Mouse (Mus musculus): ENCODE data around the gene 4930469K13Rik. TPM values are rescaled to one million over a fixed set of nuclear protein-coding genes. Genes with fewer than 3 reads are reported as not detected.

The 4930469K13Rik gene
- polyA plus RNA-seq, 1 experiment from 2014 or later = 0.74 TPM

DNA sequence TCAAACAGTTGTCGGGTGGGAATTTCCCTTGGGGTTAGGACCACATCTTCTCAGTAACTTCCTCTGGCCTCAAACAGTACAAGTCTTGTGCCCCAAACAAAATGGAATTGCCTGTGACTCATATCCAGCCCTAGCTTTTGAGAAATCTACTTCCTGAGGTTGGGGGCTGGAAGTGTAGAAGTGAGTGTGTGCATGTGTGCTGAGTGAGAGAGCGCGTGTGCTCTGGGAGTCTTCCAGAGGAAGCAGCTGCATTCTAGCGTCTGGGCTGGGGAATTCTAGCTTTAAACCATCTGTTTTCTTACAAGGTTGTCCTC, 87.5 kb downstream of the 4930469K13Rik start:
- H3K27ac ChIP-seq (ENCODE audit: low read depth) = peak overlapping the region; percentile 35; the same call in 1 of the 2 replicates
- no peaks in the 10 kb centered on the region for H3K9me3 ChIP-seq (ENCODE audit: control insufficient read depth, low read length)
- no peaks in the 10 kb centered on the region; the same call in 1 of the 2 replicates for H3K4me1 ChIP-seq (replicated peaks; ENCODE audit: control insufficient read depth, insufficient read depth, low read length)
- WGBS = 41% methylated on average over 4 of the region's 4 CpGs
- no peak overlapping the region for H3K4me2 ChIP-seq (ENCODE audit: low read length)
- H3K36me3 ChIP-seq (ENCODE audit: control insufficient read depth, insufficient read depth, low read length) = no peaks in the 10 kb centered on the region
- DNase-seq (ENCODE audit: low spot score) (no peak), ATAC-seq (replicated peaks; ENCODE audit: low FRiP score, low TSS enrichment, low read depth) (0 out of 2 replicates have a peak, but pooled peaks have one; percentile 19)
- H3K9ac ChIP-seq (ENCODE audit: low read length) = no peak overlapping the region
- no peaks in the 10 kb centered on the region for H3K27me3 ChIP-seq (replicated peaks; ENCODE audit: control insufficient read depth, insufficient read depth, low read length)
- H3K4me3 ChIP-seq (ENCODE audit: low read depth, low read length) = no peak overlapping the region

DNA sequence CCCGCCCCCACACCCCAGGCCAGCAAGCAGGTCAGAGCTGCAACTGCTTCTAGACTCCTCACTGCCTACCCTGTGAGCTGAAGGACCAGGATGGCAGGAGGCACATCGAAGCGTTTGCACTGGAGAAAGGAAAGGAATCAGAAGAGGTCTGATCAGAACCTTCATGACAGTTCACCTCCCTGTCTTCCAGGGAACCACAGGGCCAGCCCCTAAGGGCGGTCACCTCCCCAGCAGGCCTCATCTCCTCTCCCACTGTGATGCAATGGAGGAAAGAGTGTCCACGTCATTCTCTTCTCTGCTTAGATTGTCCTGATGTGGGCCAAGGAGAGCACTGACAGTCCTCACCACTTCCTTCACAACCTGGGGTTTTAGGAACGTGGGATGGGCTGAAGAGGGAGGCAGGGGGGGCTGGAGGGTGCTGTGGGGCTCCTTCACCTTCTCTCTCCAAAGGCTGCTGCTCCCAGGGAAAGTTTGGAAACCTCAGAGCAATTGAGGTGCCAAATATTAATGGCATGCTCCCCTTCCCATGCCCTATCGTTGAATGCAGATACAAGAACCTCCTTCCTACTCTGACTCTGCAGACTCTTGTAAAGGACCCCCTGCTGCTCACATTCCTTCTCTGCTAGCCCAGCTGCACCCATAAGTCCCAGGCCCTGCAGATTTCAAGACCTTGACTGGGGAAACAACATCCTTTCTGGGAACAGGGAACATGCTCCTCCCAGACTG, 88.1 kb downstream of the 4930469K13Rik start:
- Histone ChIP-seq H3K4me2 (ENCODE audit: low read length) (no peak overlapping the region), H3K9me3 (ENCODE audit: control insufficient read depth, low read length) (no peaks in the 10 kb centered on the region), H3K9ac (ENCODE audit: low read length) (no peak overlapping the region), H3K4me3 (ENCODE audit: low read depth, low read length) (no peak overlapping the region), H3K4me1 (replicated peaks; ENCODE audit: control insufficient read depth, insufficient read depth, low read length) (no peaks in the 10 kb centered on the region; the same call in 1 of the 2 replicates), H3K27ac (ENCODE audit: low read depth) (peak overlapping the region; percentile 35; the same call in 1 of the 2 replicates), H3K27me3 (replicated peaks; ENCODE audit: control insufficient read depth, insufficient read depth, low read length) (no peaks in the 10 kb centered on the region), H3K36me3 (ENCODE audit: control insufficient read depth, insufficient read depth, low read length) (no peaks in the 10 kb centered on the region)
- no peak for DNase-seq (ENCODE audit: low spot score)
- ATAC-seq (replicated peaks; ENCODE audit: low FRiP score, low TSS enrichment, low read depth) = no peak
- WGBS = 73% methylated on average over 7 of the region's 7 CpGs

DNA sequence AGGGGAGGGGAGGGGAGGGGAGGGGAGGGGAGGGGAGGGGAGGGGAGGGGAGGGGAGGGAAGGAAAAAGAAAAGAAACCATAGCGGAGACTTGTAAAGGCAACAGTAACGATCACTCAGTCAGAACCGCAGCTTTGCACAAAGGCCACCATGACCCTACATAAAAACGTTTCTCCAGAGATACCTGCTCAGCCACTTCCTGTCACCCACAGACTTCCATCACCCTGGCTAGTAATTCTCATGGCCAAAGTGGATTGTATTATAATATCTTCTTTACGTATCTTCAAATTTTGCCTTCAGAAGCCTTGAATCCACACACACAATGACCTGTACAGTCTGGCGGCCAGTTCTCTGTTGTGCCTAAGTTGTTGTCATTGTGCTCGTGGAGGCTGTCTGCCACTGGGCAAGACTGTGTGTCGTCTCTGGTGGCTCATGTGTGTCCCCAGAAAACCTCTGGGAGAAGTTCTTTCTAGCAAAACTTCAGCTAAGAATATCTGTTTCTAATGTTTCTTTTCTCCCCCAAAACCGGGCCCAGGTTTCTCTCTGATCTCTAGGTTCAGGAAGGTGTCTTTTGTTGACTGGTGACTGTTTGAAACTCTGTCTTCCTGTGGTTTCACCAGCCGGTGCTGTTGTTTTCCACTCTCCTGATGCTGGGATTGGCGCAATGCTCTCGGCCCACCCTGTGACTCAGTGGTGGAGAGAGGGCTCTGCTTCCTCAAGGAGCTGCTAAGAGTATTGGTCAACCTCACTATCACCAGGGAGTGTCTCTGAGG, 88.9 kb downstream of the 4930469K13Rik start:
- WGBS = 82% methylated on average over 12 of the region's 12 CpGs
- H3K27me3 ChIP-seq (replicated peaks; ENCODE audit: control insufficient read depth, insufficient read depth, low read length) = no peaks in the 10 kb centered on the region
- H3K27ac ChIP-seq (ENCODE audit: low read depth) = no peak overlapping the region
- no peak overlapping the region for H3K9ac ChIP-seq (ENCODE audit: low read length)
- no peak overlapping the region for H3K4me3 ChIP-seq (ENCODE audit: low read depth, low read length)
- no peaks in the 10 kb centered on the region for H3K9me3 ChIP-seq (ENCODE audit: control insufficient read depth, low read length)
- no peaks in the 10 kb centered on the region; the same call in 1 of the 2 replicates for H3K4me1 ChIP-seq (replicated peaks; ENCODE audit: control insufficient read depth, insufficient read depth, low read length)
- no peak for ATAC-seq (replicated peaks; ENCODE audit: low FRiP score, low TSS enrichment, low read depth)
- no peaks in the 10 kb centered on the region for H3K36me3 ChIP-seq (ENCODE audit: control insufficient read depth, insufficient read depth, low read length)
- H3K4me2 ChIP-seq (ENCODE audit: low read length) = no peak overlapping the region
- DNase-seq (ENCODE audit: low spot score) = no peak

DNA sequence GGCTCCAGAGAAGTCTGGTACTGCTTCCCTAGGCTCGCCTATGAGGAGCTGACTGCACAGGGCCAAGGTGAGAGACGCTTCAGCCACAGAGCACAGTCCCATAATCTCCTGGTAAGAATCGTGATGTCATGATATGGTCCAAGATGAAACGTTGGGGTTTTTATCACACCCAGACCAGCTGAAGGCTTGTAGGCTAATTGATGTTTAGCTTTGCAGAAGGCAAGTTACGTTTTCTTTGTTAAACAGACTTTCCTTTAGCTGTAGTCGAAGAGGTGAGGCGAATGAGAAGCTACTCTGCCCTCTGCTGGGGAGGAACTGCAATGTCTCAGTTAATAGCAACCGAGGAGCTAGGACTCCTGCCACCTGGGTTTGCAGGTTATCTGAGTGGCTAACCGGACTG, 89.7 kb downstream of the 4930469K13Rik start:
- no peak overlapping the region for H3K4me3 ChIP-seq (ENCODE audit: low read depth, low read length)
- no peak overlapping the region for H3K9ac ChIP-seq (ENCODE audit: low read length)
- no peaks in the 10 kb centered on the region; the same call in 1 of the 2 replicates for H3K4me1 ChIP-seq (replicated peaks; ENCODE audit: control insufficient read depth, insufficient read depth, low read length)
- no peaks in the 10 kb centered on the region for H3K9me3 ChIP-seq (ENCODE audit: control insufficient read depth, low read length)
- H3K36me3 ChIP-seq (ENCODE audit: control insufficient read depth, insufficient read depth, low read length) = no peaks in the 10 kb centered on the region
- DNase-seq (ENCODE audit: low spot score) = peak; percentile 76
- no peak overlapping the region for H3K4me2 ChIP-seq (ENCODE audit: low read length)
- ATAC-seq (replicated peaks; ENCODE audit: low FRiP score, low TSS enrichment, low read depth) = no peak; the same call in 1 of the 2 replicates
- WGBS = 36% methylated on average over 9 of the region's 9 CpGs
- H3K27ac ChIP-seq (ENCODE audit: low read depth) = no peak overlapping the region
- H3K27me3 ChIP-seq (replicated peaks; ENCODE audit: control insufficient read depth, insufficient read depth, low read length) = no peaks in the 10 kb centered on the region

DNA sequence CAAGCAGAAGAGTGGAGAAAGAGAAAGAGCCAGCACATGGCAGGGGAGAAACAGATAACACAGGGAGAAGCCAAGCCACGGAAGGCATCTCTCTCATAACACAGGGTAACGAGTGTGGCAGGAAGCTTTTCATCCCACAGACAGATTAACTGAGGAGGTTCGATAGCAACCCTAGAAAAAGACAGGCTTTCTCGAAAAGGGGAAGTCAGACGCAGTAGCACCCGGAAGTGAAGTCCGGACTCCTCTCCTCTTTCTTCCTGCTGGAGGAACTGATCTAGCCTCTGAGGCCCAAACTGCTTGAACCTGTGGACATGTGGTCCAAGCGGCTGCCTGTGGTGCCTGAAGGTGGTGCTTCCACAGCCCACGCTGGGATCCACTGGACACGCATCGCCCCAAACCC, 90.1 kb downstream of the 4930469K13Rik start:
- ATAC-seq (replicated peaks; ENCODE audit: low FRiP score, low TSS enrichment, low read depth) = no peak; the same call in 1 of the 2 replicates
- 82% methylated on average over 11 of the region's 11 CpGs for WGBS
- Histone ChIP-seq H3K9me3 (ENCODE audit: control insufficient read depth, low read length) (no peaks in the 10 kb centered on the region), H3K4me2 (ENCODE audit: low read length) (no peak overlapping the region), H3K9ac (ENCODE audit: low read length) (no peak overlapping the region), H3K4me3 (ENCODE audit: low read depth, low read length) (no peak overlapping the region), H3K27ac (ENCODE audit: low read depth) (no peak overlapping the region), H3K36me3 (ENCODE audit: control insufficient read depth, insufficient read depth, low read length) (no peaks in the 10 kb centered on the region), H3K4me1 (replicated peaks; ENCODE audit: control insufficient read depth, insufficient read depth, low read length) (no peaks in the 10 kb centered on the region; the same call in 1 of the 2 replicates), H3K27me3 (replicated peaks; ENCODE audit: control insufficient read depth, insufficient read depth, low read length) (no peaks in the 10 kb centered on the region)
- no peak for DNase-seq (ENCODE audit: low spot score)

DNA sequence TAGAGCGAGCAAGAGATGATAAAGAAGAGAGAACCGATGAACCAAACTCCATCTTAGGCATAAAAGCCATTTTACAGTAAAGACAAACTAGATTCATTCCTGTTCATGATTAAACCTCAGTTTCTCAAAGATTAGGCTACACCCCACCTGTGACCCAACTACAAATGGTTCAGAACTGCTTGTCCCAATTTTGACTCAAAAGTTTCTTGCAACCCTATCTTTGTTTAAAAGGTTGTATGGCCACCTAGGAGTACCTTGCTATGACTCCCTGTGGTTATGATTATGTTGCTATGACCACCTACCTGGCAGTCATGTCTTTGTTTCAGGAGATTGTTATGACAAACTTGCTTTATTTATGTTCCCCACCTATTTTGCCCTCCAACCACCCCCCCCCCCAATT, 90.7 kb downstream of the 4930469K13Rik start:
- H3K9ac ChIP-seq (ENCODE audit: low read length) = no peak overlapping the region
- H3K4me1 ChIP-seq (replicated peaks; ENCODE audit: control insufficient read depth, insufficient read depth, low read length) = no peaks in the 10 kb centered on the region; the same call in 1 of the 2 replicates
- H3K36me3 ChIP-seq (ENCODE audit: control insufficient read depth, insufficient read depth, low read length) = no peaks in the 10 kb centered on the region
- no peak overlapping the region for H3K27ac ChIP-seq (ENCODE audit: low read depth)
- 87% methylated on average over 2 of the region's 2 CpGs for WGBS
- DNase-seq (ENCODE audit: low spot score) (no peak), ATAC-seq (replicated peaks; ENCODE audit: low FRiP score, low TSS enrichment, low read depth) (no peak)
- H3K4me2 ChIP-seq (ENCODE audit: low read length) = no peak overlapping the region
- no peak overlapping the region for H3K4me3 ChIP-seq (ENCODE audit: low read depth, low read length)
- H3K27me3 ChIP-seq (replicated peaks; ENCODE audit: control insufficient read depth, insufficient read depth, low read length) = no peaks in the 10 kb centered on the region
- no peaks in the 10 kb centered on the region for H3K9me3 ChIP-seq (ENCODE audit: control insufficient read depth, low read length)

GRCm38 (mm10) chr11:34002593-34002965, 95.8 kb downstream of the 4930469K13Rik start:
- Histone ChIP-seq H3K4me2 (ENCODE audit: low read length) (no peak overlapping the region), H3K27ac (ENCODE audit: low read depth) (no peak overlapping the region), H3K9ac (ENCODE audit: low read length) (no peak overlapping the region), H3K27me3 (replicated peaks; ENCODE audit: control insufficient read depth, insufficient read depth, low read length) (no peaks in the 10 kb centered on the region), H3K9me3 (ENCODE audit: control insufficient read depth, low read length) (no peaks in the 10 kb centered on the region), H3K4me1 (replicated peaks; ENCODE audit: control insufficient read depth, insufficient read depth, low read length) (no peaks in the 10 kb centered on the region; the same call in 1 of the 2 replicates), H3K36me3 (ENCODE audit: control insufficient read depth, insufficient read depth, low read length) (no peaks in the 10 kb centered on the region), H3K4me3 (ENCODE audit: low read depth, low read length) (no peak overlapping the region)
- no peak for DNase-seq (ENCODE audit: low spot score)
- 73% methylated on average over 5 of the region's 5 CpGs for WGBS
- ATAC-seq (replicated peaks; ENCODE audit: low FRiP score, low TSS enrichment, low read depth) = no peak

GRCm38 (mm10) chr11:34001938-34002592, 96.3 kb downstream of the 4930469K13Rik start:
- DNase-seq (ENCODE audit: low spot score) = no peak
- no peak overlapping the region for H3K27ac ChIP-seq (ENCODE audit: low read depth)
- ATAC-seq (replicated peaks; ENCODE audit: low FRiP score, low TSS enrichment, low read depth) = no peak

More at GRCm38 (mm10) chr11:34001938-34002592, 96.3 kb downstream of the 4930469K13Rik start:
- no peaks in the 10 kb centered on the region for H3K27me3 ChIP-seq (replicated peaks; ENCODE audit: control insufficient read depth, insufficient read depth, low read length)
- H3K4me1 ChIP-seq (replicated peaks; ENCODE audit: control insufficient read depth, insufficient read depth, low read length) = no peaks in the 10 kb centered on the region; the same call in 1 of the 2 replicates
- H3K4me2 ChIP-seq (ENCODE audit: low read length) = no peak overlapping the region
- no peak overlapping the region for H3K9ac ChIP-seq (ENCODE audit: low read length)
- H3K9me3 ChIP-seq (ENCODE audit: control insufficient read depth, low read length) = no peaks in the 10 kb centered on the region
- no peak overlapping the region for H3K4me3 ChIP-seq (ENCODE audit: low read depth, low read length)
- 6% methylated on average over 5 of the region's 5 CpGs for WGBS
- no peaks in the 10 kb centered on the region for H3K36me3 ChIP-seq (ENCODE audit: control insufficient read depth, insufficient read depth, low read length)

All from intestine, embryonic 14.5 days (tissue).